Mouse (Mus musculus): Measurements from ENCODE around the gene Ccdc63. TPM values are rescaled to one million over a fixed set of nuclear protein-coding genes. Genes with fewer than 3 reads are reported as not detected.

Ccdc63 gene
- total RNA-seq, 2 experiments from 2014 or later: not detected

DNA sequence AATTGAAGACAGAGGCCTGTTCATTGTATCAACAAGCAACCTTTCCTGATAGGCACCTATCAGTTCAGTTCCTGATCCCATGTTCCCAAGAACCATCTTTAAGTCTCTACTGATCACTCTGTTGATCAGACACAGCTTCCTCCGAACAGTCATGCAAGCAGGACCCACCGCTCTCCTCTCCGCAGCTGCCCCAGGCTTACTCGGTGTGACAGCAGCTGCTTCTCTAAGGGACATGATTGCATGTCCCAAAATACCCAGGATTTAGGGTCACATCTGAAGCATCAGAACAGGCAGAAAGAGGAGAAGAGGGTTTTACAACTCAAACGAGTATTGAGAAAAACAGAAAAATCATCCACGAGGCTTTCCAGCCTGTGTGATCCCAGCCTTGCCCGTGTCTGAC is 55.3 kb downstream of the Ccdc63 start:
- DNase-seq: no peak

DNA sequence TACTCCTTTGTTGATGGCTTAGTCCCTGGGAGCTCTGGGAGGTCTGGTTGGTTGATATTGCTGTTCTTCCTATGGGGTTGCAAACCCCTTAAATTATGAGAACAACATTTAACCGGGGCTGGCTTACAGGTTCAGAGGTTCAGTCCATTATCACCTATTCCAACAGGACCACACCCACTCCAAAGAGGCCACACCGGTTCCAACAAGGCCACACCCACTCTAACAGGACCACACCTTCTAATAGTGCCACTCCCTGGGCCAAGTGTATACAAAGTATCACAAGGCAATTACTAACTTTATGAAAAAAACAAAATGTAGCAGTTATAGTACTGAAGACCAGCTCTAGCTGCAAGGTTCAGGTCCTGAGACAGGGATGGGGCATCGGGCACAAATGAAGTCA is 56.2 kb downstream of the Ccdc63 start:
- no peak for DNase-seq

DNA sequence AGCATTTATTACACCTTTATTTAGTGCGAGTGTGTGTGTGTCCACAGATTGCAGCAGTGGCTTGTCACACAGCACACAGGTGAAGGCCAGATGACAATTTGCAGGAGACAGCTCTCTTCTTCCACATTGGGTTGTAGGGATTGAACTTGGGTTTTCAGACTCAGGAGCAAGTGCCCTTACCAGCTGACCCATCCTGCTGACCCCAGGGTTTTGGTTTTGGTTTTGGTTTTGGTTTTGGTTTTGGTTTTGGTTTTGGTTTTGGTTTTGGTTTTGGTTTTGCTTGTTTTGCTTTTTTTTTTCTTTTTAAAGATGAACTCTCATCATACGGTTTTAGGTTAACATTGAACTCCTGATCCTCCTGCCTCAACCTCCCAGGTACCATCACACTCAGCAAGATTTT is 57.3 kb downstream of the Ccdc63 start:
- no peak for DNase-seq

DNA sequence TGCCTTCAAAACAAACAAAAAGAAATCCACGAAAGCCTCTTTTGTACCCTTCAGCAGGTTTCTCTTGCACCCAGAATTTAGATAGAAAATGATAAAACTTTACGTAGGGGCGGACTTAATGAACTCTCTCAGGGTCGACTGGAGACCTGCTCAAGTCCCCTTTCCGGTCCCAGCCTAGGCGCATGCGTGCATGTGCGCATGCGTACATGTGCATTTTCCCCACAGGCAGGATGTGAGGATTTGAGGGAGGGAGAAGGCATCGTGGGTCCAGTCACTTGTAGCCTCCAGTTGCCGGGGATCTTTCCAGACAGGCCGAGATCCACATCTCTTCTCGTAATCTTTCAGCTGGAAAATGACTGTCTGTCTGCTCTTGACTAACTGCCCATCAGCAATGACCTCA is 59.2 kb downstream of the Ccdc63 start:
- DNase-seq: no peak

DNA sequence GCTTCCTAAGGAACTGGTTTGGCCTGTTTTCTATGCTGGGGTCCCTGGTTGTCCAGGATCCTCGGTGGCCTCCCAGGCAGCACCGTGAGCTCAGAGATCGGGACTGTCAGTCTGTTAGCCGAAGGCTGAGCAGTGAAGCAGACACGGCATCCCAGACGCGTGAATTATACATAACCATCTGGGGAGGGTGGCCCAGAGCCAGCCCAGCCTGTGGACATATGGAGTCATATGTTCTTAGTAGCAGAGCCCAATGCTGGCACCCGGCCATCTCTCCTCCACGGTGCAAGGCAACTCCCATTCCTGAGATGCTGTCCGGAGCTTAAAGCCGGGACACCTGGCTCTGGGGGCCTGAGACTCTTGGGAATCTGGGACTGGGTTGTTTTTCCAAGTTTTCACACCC is 59.7 kb downstream of the Ccdc63 start:
- DNase-seq: no peak

DNA sequence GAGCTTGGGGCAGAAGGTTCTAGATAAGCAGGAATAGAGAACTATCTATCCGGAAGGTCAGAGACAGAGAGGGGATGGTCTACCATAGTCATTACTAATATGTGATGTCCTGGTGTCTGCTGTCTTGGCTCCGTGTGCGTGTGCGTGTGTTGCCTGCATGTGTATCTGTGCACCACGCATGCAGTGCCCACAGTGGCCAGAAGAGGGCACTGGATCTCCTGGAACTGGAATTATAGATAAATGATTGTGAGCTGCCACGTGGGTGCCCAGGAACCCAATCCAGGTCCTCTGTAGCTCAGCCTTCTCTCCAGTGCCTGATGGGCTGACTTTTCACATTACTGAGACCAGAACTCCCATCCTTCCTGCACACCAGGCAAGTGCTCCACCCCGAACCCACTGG is 60.8 kb downstream of the Ccdc63 start:
- DNase-seq: no peak

DNA sequence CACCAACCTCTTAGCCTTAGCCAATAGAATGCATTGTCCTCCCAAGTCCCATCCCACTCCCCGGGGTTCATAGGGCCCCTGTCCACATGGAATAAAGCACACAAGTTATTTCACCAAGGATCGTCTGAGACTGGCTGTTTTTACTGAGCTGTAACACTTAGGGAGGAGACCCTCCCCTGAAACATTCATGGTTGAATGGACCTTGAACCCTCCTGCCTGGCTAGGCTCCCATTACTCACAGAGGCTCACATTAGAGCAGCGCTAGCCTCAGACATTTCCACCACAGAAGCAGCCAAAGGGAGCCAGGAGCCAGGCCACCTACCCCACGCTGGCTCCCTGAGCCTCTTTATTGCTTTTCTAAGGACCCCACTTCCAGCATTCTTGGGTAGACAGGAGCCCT is 63.4 kb downstream of the Ccdc63 start:
- DNase-seq: no peak

DNA sequence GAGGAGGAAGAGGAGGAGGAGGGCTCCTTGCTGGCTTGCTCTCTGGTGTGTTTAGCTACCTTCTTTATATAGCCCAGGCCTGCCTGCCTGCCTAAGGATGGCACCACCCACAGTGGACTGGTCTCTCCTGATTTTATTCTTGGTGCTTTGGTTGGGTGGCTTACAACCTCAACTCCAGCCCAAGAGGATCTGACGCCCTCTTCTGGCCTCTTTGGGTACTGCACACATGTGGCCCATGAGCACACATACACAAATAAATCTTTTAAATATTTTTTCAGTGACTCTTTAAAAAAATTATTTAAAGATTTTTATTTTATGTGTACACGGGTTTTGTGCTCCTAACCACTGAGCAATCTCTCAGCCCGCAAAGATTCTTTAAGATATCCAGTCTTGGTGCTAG is 64.9 kb downstream of the Ccdc63 start:
- DNase-seq: no peak

DNA sequence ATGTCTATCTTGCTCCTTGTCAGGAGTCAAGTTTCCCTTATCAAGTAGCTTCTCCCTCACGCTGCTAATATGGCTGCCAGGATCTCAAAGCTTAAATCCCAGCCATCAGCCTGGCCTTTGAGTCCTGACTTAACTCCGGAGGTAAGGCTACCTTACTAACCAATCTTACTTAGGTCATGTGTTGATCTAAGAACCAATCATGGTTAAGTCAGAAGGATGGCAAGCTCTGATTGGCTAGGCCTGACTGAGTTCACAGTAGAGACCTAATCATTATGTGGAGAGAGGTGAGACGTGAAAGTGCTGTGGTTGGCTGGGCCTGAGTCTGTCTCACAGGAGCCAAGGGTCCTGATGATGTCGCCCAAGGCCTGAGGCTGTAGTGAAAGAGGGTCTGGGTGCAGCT is 68.6 kb downstream of the Ccdc63 start:
- DNase-seq: no peak

DNA sequence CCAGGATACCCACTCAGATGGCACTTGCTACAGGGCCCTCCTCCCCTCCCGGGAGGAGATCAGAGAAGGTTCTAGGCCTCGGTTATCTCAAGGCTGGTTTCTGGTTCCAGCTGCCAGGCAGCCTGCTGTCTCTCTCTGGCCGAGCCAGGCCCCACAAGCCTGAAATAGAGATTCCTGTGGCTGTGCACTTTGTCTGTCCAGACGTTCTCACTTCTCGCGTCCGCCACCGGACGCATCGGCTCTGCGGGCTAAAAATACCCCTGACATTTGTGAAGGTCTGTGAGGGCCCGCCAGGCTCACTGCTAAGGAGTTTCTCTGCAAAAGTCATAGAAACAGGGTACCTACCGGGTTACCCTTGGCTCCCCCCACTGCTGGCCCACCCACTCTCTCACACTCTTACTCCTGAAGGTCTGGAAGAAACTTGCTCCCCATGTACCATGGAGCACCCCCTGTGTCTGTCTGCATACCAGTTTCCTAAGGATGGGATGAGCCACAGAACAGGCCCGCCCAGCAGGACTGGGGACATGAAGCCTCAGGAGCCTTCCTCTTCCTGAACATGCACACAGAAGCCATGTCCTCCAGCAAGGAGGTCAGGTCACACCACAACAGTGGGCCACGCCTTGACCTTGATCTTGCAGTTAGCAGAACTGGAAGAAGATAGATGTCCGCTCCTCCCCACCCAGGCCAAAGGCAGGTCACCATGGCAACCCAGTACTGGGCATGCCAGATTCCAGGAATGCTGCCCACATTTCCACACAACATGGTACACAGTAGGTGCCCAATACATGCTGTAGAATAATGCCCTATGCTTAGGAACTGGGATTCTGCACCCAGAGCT is 69.4 kb downstream of the Ccdc63 start:
- DNase-seq: peak; percentile 41 to 76

DNA sequence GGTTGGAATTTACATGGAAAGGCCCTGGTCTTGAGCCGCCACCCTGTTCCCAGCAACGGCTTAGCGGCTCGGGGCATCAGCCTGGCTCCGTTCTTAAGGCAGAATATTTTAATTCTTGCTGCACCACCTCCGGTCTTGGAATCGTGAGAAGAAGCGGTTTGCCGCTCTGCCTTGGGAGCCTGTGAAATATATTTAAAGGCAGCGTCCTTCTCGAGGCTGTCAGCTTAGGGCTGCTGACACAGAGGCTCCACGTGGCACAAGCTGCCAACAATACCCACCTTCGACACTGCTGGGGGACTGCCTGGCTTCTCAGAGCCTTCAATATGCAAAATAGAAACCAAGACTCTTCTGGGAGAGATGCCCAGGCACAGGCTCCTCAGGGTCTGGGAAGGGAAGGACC is 72.1 kb downstream of the Ccdc63 start:
- DNase-seq: no peak

DNA sequence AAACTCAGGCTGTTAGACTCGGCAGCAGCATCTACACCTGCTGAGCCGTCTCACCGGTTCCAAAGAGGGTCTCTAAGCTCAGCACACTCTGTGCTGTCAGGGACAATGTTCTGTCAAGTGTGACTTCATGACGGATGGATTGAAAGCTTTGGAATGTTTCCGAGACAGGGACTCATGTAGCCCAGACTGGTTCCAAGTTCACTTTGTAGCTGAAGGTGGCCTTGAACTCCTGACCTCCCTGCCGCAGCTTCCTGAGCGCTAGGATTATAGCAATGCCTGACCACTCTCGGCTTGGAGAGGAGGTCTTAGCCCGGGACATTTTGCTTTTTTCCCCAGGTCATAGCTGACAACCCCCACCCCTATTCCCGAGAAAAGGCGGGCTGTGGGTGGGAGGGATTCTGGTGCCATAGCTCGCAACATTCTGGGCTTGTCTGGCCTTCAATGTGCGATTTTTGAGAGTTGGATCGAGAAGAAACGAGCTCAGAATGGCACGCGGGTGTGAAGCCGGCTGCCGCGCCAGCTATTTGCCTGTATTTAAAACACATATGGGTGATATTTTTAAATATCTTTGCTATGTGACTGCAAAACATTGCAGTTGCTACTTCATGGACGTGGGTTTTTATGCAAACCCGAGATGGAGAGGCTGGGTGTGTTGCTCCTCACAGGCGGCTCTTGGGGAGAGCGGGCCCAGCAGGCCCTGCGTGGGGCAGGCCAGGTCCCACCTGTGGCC is 77.3 kb downstream of the Ccdc63 start:
- DNase-seq: no peak

DNA sequence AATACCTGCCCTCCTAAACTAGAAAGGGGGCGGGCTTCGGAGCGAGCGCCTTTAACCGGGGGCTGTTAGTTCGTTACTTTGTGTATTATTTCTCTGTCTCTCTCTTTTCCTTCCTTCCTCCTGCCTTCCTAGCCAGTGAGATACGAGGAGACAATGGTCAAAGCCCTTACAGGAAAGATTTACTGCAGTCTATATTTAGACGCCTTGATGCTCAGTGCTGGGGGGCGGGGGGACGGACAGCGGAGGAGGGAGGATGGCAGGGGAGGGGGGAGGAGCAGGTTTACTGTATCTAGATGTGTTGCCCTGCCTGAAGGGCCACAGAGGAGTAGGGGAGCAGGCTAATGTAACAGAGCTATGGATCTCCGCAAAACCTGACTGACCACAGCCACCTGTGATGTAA is 78.1 kb downstream of the Ccdc63 start:
- no peak for DNase-seq

DNA sequence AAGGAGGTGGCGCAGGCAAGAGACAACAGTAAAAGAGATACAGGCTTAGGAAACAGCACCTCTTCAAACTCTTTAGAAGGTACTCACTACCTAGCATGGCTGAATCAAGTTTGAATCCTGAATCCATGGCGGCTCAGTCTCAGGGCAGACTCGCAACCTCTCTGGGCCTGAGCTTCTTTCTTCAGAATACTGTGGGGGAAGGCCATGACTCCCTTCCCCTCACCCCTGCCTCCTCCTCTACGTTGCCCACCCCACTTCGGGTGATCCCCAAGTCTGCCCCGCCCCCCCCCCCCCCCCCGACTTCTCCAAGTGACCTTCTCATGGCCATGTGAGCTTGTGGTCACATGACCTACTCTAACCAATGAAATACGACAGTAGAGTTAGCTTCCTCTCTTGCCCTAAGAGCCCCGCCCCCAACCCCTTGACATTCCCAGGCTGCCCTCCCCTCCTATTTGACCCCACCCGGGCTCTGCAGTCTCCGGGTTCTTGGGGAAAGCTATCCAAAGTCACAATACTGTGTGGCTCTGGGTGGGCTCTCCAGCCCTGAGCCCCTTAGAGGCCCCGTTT is 79.8 kb downstream of the Ccdc63 start:
- DNase-seq: no peak

DNA sequence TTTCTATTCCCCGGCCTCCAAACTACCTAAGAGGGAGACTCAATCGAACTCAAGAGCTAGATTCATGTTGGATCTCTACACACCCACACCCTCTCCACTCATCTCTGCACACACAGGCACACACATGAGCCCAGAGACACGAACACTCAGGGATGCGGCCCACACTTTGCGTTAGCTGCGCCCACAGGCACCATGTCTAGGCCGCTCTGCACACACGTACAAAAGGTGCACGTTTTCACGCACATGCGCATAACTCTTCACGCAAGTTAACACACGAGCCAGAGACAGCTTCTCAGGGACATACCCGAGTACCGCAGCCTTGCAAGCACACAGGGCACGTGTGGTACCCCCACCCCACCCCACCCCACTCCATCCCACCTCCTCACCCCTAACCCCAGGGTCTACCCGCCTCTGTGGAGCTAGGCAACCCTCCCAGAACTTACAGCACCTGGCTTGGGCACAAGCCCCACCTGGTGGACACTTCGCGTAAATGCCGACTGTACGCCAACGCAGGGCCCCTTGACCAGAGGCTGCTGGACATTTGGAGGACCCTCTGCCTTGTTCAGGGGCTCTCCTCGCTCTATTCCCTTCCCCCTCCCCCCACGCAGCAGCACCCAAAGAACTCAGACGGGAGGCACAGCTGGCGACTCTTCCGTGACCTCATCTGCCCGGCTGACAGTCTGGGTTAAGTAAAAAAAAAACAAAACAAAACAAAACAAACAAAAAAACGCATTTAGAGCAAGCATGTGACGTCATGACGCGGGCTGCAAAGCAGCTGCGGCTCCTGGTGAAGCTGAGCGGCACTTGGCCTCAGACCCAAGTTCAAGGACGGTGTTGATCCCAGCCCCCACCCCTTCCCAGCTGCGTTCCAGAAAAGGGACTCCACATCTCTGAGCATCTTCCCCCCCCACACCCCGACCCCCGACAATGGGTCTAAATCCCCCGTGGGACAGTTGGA is 81.3 kb downstream of the Ccdc63 start:
- DNase-seq: peak; percentile 50 to 64

Other genes with a start within 250 kb of the Ccdc63 start
- 10 to 100 TPM; 19.3 to 19.4 TPM for gene Cux2, start 90.7 kb downstream of the Ccdc63 start, total RNA-seq (2021)
- over 10,000 TPM; 22,032 to 23,824 TPM for gene Myl2, start 39.9 kb downstream of the Ccdc63 start, total RNA-seq (2021)
- gene Ppp1cc, start 17.5 kb upstream of the Ccdc63 start, total RNA-seq (2021): 100 to 1,000 TPM; 105 to 113 TPM
- gene Hvcn1, start 66.0 kb upstream of the Ccdc63 start, total RNA-seq (2021): 1 to 10 TPM; 1.7 to 6.8 TPM
- 1 to 10 TPM; 2.8 to 4.9 TPM for gene Tctn1, start 123.6 kb upstream of the Ccdc63 start, total RNA-seq (2021)
- gene Pptc7, start 143.5 kb upstream of the Ccdc63 start, total RNA-seq (2021): 100 to 1,000 TPM; 112 to 135 TPM
- 1 to 10 TPM in 1 of 2 experiments, under 1 TPM in 1; 0.52 to 2.1 TPM for gene Rad9b, start 213.4 kb upstream of the Ccdc63 start, total RNA-seq (2021)
- 100 to 1,000 TPM in 1 of 2 experiments, 10 to 100 TPM in 1; 99.3 to 111 TPM for gene Vps29, start 213.5 kb upstream of the Ccdc63 start, total RNA-seq (2021)
- 10 to 100 TPM; 31.8 to 33.0 TPM for gene Gpn3, start 231.1 kb upstream of the Ccdc63 start, total RNA-seq (2021)
- 10 to 100 TPM in 1 of 2 experiments, 1 to 10 TPM in 1; 9.7 to 11.9 TPM for gene Fam216a, start 231.5 kb upstream of the Ccdc63 start, total RNA-seq (2021)